Mouse (Mus musculus) midbrain, embryonic 12.5 days (tissue): ENCODE data around the gene B230217C12Rik. TPM values are rescaled to one million over a fixed set of nuclear protein-coding genes. Genes with fewer than 3 reads are reported as not detected.

Experiments used
- ATAC-seq: fragments of 200-750 bp; cut with Nextera tagmentation; 2 replicates; pipeline ENCODE4 v1.8.0; 2017; ENCODE audit warnings: low read depth, moderate TSS enrichment, moderate library complexity; ENCODE audit not compliant: low FRiP score
- H3K27ac ChIP-seq: fragments of 300-500 bp; sonication (generic); replicated peaks from 2 replicates; pipeline ENCODE4 v1.5.1; 2016; ENCODE audit warnings: mild to moderate bottlenecking
- H3K27me3 ChIP-seq: fragments of 300-500 bp; sonication (generic); 2 replicates; pipeline ENCODE4 v1.6.1; 2016; ENCODE audit warnings: mild to moderate bottlenecking
- H3K36me3 ChIP-seq: fragments of 300-500 bp; sonication (generic); 2 replicates; pipeline ENCODE4 v1.6.1; 2016
- H3K4me1 ChIP-seq: fragments of 300-500 bp; sonication (generic); 2 replicates; pipeline ENCODE4 v1.6.1; 2016
- H3K4me2 ChIP-seq: fragments of 300-500 bp; sonication (generic); replicated peaks from 2 replicates; pipeline ENCODE4 v1.6.1; 2016; ENCODE audit warnings: mild to moderate bottlenecking, moderate library complexity
- H3K4me3 ChIP-seq: fragments of 300-500 bp; sonication (generic); 2 replicates; pipeline ENCODE4 v1.5.1; 2016; ENCODE audit warnings: mild to moderate bottlenecking
- H3K9ac ChIP-seq: fragments of 300-500 bp; sonication (generic); replicated peaks from 2 replicates; pipeline ENCODE4 v1.6.1; 2016; ENCODE audit warnings: mild to moderate bottlenecking, moderate library complexity
- H3K9me3 ChIP-seq: fragments of 300-500 bp; sonication (generic); 2 replicates; pipeline ENCODE4 v1.6.1; 2016; ENCODE audit warnings: mild to moderate bottlenecking
- WGBS: fragments of 180-500 bp; shearing (Covaris S2); methylation state at CpG from one replicate; pipeline ENCODE4 v1.1.7; 2016; 5-methylcytosine and 5-hydroxymethylcytosine counted together
- polyA plus RNA-seq: library from polyadenylated mRNA; unstranded; fragments of >200 nt; fragmentation: Nextera tagmentation; extraction: Ambion mirVana; gene quantifications from 2 replicates; pipeline ENCODE4 v1.2.1, GENCODE M21; 2016

The B230217C12Rik gene
- polyA plus RNA-seq: 14.2 and 15.8 TPM in 2 replicates

- 3% methylated on average over 6 of the region's 6 CpGs for WGBS
- Histone ChIP-seq H3K27ac (peak within 1 kb of the TSS; percentile 85), H3K9me3 (no peaks in the 10 kb centered on the region), H3K9ac (peak within 1 kb of the TSS; percentile 68), H3K4me2 (peak within 1 kb of the TSS; percentile 63), H3K27me3 (no peaks in the 10 kb centered on the region), H3K36me3 (peaks cover 27% of the 10 kb centered on the region), H3K4me3 (peak within 1 kb of the TSS; percentile 54), H3K4me1 (peaks cover 15% of the 10 kb centered on the region)
- ATAC-seq: peak; percentile 63
Measured at GRCm38 (mm10) chr11:97840539-97840954, at the start of gene B230217C12Rik. B230217C12Rik (plus strand) TSS chr11:97840780.

DNA sequence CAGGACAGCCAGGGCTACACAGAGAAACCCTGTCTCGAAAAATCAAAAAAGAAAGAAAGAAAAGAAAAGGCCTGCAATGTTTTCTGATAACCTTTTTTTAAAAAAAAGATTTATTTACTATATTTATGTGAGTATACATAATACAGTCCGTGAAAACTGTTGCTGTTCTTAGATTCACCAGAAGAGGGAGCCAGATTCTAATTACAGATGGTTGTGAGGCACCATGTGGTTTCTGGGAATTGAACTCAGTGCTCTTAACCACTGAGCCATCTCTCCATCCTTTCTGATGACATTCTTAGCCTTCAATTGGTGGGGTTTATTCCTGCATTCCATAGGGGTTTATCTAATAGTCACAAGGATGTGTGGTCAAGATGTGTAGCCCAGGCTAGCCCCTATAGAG, 47.4 kb upstream of the B230217C12Rik start:
- H3K9me3 ChIP-seq: no peaks in the 10 kb centered on the region
- H3K27ac ChIP-seq: no peak overlapping the region
- WGBS: 18% methylated on average over 2 of the region's 2 CpGs
- no peak overlapping the region for H3K4me2 ChIP-seq
- no peaks in the 10 kb centered on the region for H3K27me3 ChIP-seq
- no peak overlapping the region for H3K4me3 ChIP-seq
- H3K4me1 ChIP-seq: no peaks in the 10 kb centered on the region
- H3K36me3 ChIP-seq: no peaks in the 10 kb centered on the region
- ATAC-seq: no peak
- H3K9ac ChIP-seq: no peak overlapping the region

DNA sequence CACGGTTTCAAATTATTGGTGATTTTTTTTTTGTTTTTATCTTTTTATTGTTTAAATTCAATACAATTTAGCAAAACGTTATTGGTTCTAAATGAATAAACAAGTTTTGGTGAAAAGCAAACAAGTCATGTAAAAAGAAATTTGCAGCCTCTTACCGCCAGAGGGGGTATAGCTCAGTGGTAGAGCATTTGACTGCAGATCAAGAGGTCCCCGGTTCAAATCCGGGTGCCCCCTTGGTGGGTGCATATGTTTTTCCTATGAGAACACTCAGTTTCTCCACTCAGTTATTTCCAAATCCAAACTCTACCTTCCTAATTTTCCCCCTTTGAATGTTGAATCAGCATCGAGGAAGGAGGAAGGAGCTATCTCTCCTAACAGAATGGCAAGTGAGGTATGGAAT, 43.7 kb upstream of the B230217C12Rik start:
- ATAC-seq: no peak
- H3K27ac ChIP-seq: no peak overlapping the region
- no peak overlapping the region for H3K4me2 ChIP-seq
- H3K4me3 ChIP-seq: no peak overlapping the region
- H3K27me3 ChIP-seq: no peaks in the 10 kb centered on the region
- peaks cover 14% of the 10 kb centered on the region for H3K4me1 ChIP-seq
- H3K9ac ChIP-seq: no peak overlapping the region
- no peaks in the 10 kb centered on the region for H3K36me3 ChIP-seq
- no peaks in the 10 kb centered on the region for H3K9me3 ChIP-seq
- 4% methylated on average over 6 of the region's 6 CpGs for WGBS

DNA sequence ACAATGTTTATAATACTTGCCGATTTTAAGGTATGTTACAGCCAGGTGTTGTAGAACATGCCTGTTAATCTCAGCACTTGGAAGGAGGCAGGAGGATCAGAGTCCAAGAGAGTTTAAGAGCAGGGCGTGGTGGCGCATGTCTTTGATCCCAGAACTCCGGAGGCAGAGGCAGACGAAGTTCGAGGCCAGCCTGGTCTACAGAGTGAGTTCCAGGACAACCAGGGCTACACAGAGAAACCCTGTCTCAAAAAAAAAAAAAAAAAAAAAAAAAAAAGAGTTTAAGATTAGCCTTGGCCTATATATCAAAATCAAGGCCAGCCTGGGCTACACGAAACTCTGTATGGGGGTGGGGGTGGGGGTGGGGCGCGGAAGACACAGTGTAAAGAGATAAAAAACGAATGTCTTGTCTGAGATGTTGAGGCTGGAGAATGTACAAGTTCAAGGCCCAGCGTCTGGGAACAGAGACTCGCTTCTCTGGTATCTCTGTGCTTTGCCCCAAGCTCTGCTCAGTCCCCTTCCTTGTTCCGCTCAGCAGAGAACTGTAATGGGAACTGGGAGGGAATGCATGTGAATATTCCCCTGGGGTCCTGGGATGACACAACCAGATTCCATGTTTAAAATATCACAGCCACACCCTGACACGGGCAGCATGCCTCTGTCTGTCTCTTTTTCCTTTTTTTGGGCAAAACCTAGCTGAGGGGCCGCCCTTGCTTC, 43.1 kb upstream of the B230217C12Rik start:
- Histone ChIP-seq H3K4me3 (no peak overlapping the region), H3K27me3 (no peaks in the 10 kb centered on the region), H3K4me2 (no peak overlapping the region), H3K4me1 (peaks cover 19% of the 10 kb centered on the region), H3K27ac (0 out of 2 replicates have a peak overlapping the region, but pooled peaks have one; percentile 10), H3K9me3 (no peaks in the 10 kb centered on the region), H3K36me3 (no peaks in the 10 kb centered on the region), H3K9ac (no peak overlapping the region)
- no peak for ATAC-seq
- WGBS: 60% methylated on average over 15 of the region's 15 CpGs

- H3K36me3 ChIP-seq: no peaks in the 10 kb centered on the region
- WGBS: 33% methylated on average over 8 of the region's 8 CpGs
- H3K9ac ChIP-seq: no peak overlapping the region
- peak overlapping the region; percentile 14 for H3K4me3 ChIP-seq
- peaks cover 19% of the 10 kb centered on the region for H3K4me1 ChIP-seq
- H3K27me3 ChIP-seq: no peaks in the 10 kb centered on the region
- H3K4me2 ChIP-seq: 0 out of 2 replicates have a peak overlapping the region, but pooled peaks have one; percentile 79
- H3K9me3 ChIP-seq: no peaks in the 10 kb centered on the region
- no peak overlapping the region for H3K27ac ChIP-seq
- ATAC-seq: no peak
Measured at GRCm38 (mm10) chr11:97798083-97798435, 42.5 kb upstream of the B230217C12Rik start.

DNA sequence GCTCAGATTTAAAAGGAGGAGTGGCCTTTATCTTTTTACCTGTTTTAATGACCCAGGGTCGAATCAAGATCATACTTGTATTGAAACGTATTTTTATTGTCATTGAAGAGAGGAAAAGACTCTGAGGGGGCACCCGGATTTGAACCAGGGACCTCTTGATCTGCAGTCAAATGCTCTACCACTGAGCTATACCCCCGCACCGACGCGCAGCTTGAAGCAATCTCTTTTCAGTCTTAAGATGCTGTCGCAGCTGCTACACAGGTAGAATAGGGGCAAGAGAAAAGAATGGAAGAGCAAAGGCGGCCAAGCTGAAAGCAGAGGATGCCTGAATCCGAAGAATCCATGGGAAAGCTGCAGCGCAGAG, 41.8 kb upstream of the B230217C12Rik start, which contains the start of gene Lasp1:
Gene Lasp1, plus strand, starts transcription at position 219 of the 364 bp plus-strand sequence.
- Histone ChIP-seq H3K9me3 (no peaks in the 10 kb centered on the region), H3K4me2 (peak within 1 kb of the TSS; percentile 79), H3K9ac (peak within 1 kb of the TSS; percentile 84), H3K36me3 (no peaks in the 10 kb centered on the region), H3K4me1 (peaks cover 19% of the 10 kb centered on the region), H3K27me3 (no peaks in the 10 kb centered on the region), H3K4me3 (peak within 1 kb of the TSS; percentile 87), H3K27ac (peak within 1 kb of the TSS; percentile 90)
- peak; percentile 57 for ATAC-seq
- under 1% methylated on average over 11 of the region's 11 CpGs for WGBS

GRCm38 (mm10) chr11:97799146-97799993, 41.2 kb upstream of the B230217C12Rik start:
- H3K9me3 ChIP-seq: no peaks in the 10 kb centered on the region
- H3K36me3 ChIP-seq: no peaks in the 10 kb centered on the region
- H3K27me3 ChIP-seq: no peaks in the 10 kb centered on the region
- peak overlapping the region; percentile 84 for H3K9ac ChIP-seq
- H3K4me3 ChIP-seq: peak overlapping the region; percentile 87
- H3K4me2 ChIP-seq: peak overlapping the region; percentile 79
- peak overlapping the region; percentile 90 for H3K27ac ChIP-seq
- peaks cover 25% of the 10 kb centered on the region for H3K4me1 ChIP-seq
- ATAC-seq: peak; percentile 75
- under 1% methylated on average over 67 of the region's 71 CpGs for WGBS

DNA sequence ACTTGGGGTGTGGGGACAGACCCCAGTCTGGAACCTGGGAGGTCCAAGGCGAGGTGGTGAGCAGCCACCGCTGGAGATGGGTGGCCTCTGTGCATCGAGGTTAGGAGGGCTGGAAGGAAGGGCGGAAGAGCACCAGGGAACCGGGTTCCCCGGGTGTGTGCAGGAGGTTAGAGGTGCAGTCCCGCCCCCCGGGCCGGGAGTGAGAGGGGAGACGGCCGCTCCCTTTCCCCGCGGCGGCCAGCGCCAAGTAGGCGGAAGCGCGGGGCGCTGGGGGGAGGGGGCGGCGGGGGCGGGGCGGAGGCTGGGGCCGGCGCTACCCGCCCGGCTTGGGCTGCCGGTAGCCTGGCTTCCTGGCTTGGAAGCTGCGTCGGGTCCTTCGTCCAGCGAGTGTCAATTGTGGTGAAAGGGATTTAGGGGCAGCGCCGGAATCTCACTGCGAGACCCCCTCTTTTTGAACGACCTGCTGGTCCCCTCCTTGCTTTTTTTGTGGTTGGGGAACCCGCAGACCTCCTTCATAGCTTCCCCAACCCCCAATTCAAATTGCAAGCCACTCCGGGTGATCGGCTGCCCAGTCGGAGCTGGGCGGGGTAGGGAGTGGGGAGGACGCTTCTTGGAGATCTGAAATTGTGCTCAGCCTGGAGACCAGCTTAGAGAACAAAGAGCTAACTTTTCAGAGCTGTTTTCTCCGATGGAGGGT, 40.4 kb upstream of the B230217C12Rik start:
- Histone ChIP-seq H3K27me3 (no peaks in the 10 kb centered on the region), H3K27ac (peak overlapping the region; percentile 90), H3K36me3 (no peaks in the 10 kb centered on the region), H3K4me1 (peaks cover 33% of the 10 kb centered on the region), H3K4me3 (peak overlapping the region; percentile 87), H3K4me2 (peak overlapping the region; percentile 79), H3K9ac (peak overlapping the region; percentile 84), H3K9me3 (no peaks in the 10 kb centered on the region)
- WGBS: under 1% methylated on average over 23 of the region's 43 CpGs
- ATAC-seq: peak; percentile 64

DNA sequence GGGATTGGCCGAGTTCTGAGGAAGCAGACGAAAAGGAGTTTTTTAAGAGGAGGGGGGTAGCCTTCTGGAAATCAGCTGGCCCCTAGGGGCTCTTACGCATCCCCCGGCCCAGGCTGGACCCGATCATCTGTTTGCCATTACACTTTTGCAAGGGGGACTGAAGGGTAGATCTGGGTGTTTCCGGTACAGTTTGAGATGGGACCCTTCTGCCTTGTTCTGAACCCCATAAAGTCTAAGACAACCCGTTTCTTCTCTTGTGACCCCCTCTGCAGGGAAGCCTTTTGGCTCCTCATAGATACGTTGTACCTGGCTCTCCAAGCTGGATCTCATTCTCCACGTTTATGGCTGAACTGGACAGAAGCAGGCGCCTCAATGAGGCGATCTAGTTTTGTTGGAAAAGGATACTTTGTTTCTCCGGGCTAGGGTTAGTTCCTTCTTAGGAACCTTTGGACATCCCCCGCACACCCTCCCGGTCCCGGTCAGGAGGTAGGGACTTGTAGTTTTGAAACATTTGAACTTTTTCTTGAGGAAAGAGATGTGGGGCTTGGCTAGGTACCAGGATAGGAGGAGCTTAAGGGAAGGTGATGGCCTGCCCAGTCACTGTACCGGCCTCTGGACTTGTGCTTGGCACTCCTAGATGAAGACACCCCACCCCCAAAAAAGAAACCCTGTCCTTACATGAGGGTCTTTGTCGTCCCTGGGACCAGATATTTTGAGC, 39.7 kb upstream of the B230217C12Rik start:
- ATAC-seq: no peak
- Histone ChIP-seq H3K9ac (peak overlapping the region; percentile 84), H3K4me1 (peaks cover 40% of the 10 kb centered on the region), H3K27ac (peak overlapping the region; percentile 90), H3K27me3 (no peaks in the 10 kb centered on the region), H3K36me3 (no peaks in the 10 kb centered on the region), H3K4me3 (peak overlapping the region; percentile 87), H3K4me2 (peak overlapping the region; percentile 79), H3K9me3 (no peaks in the 10 kb centered on the region)
- WGBS: 8% methylated on average over 17 of the region's 17 CpGs

GRCm38 (mm10) chr11:97801409-97802193, 39.0 kb upstream of the B230217C12Rik start:
- Histone ChIP-seq H3K4me1 (peaks cover 47% of the 10 kb centered on the region), H3K9me3 (no peaks in the 10 kb centered on the region), H3K27ac (peak overlapping the region; percentile 7; the same call in 1 of the 2 replicates), H3K4me2 (peak overlapping the region; percentile 79), H3K9ac (peak overlapping the region; percentile 84; the same call in 1 of the 2 replicates), H3K36me3 (no peaks in the 10 kb centered on the region), H3K4me3 (peak overlapping the region; percentile 87), H3K27me3 (no peaks in the 10 kb centered on the region)
- ATAC-seq: no peak
- WGBS: 32% methylated on average over 8 of the region's 8 CpGs

DNA sequence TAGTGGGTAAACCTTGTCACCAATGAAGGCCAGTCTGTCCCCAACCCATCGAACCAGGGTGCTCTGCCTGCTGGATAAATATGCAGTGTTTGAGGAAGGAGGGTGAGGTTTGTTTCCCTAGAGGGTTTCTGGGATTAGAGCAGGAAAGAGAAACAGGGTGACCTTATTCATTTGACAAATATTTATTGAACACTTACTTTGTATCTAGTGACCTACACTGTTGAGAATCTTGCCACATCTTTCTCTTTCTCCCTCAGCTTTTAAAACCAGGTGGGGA, 38.4 kb upstream of the B230217C12Rik start:
- H3K4me3 ChIP-seq: peak overlapping the region; percentile 87
- H3K9ac ChIP-seq: no peak overlapping the region
- H3K27me3 ChIP-seq: no peaks in the 10 kb centered on the region
- ATAC-seq: no peak
- H3K4me2 ChIP-seq: peak overlapping the region; percentile 79
- no peaks in the 10 kb centered on the region for H3K9me3 ChIP-seq
- peaks cover 5% of the 10 kb centered on the region; the same call in 1 of the 2 replicates for H3K36me3 ChIP-seq
- H3K27ac ChIP-seq: no peak overlapping the region
- H3K4me1 ChIP-seq: peaks cover 52% of the 10 kb centered on the region
- WGBS: 47% methylated on average over 1 of the region's 1 CpGs
